Mouse (Mus musculus): Measurements from ENCODE around the gene Txn1. TPM values are rescaled to one million over a fixed set of nuclear protein-coding genes. Genes with fewer than 3 reads are reported as not detected.

The Txn1 gene
- polyA plus RNA-seq, 1 experiment from 2014 or later = 408 TPM

- ATAC-seq (ENCODE audit: low FRiP score) (no peak), DNase-seq (ENCODE audit: low spot score, missing footprints) (no peak)
- Histone ChIP-seq H3K27ac (ENCODE audit: low read depth, low read length) (no peak overlapping the region), H3K9ac (ENCODE audit: low read length) (no peak overlapping the region), H3K9me3 (ENCODE audit: control insufficient read depth, low read length) (no peaks in the 10 kb centered on the region), H3K27me3 (ENCODE audit: control insufficient read depth, insufficient read depth, low read length) (no peaks in the 10 kb centered on the region), H3K4me2 (no peak overlapping the region), H3K36me3 (ENCODE audit: control insufficient read depth, insufficient read depth, low read length) (no peaks in the 10 kb centered on the region), H3K4me1 (ENCODE audit: control insufficient read depth, insufficient read depth, low read length) (peaks cover 10% of the 10 kb centered on the region), H3K4me3 (ENCODE audit: low read depth, low read length) (no peak overlapping the region)
- 62% methylated on average over 6 of the region's 6 CpGs for WGBS
Measured at GRCm38 (mm10) chr4:57895902-57896301, 60.3 kb downstream of the Txn1 start.

DNA sequence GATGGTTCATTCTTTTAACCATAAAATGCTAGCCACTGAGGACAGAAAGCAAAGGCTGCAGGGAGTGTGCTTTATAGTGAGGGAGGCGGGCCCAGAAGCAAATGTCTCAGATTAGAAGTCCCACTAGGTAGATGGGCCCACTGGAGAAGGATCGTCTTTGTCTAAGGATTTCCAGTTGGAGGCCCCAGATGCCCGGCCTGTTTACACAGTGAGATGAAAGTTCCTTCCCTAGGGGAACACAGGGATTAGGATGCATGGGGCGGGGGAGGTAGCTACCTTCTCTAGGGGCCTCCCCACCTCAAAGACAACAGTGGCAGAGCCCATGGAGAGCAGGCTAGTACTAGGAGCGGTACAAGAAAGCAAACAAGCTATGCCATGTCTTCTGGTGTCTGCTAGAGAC, 61.1 kb downstream of the Txn1 start:
- no peak overlapping the region for H3K4me3 ChIP-seq (ENCODE audit: low read depth, low read length)
- ATAC-seq (ENCODE audit: low FRiP score) (0 out of 2 replicates have a peak, but pooled peaks have one; percentile 52), DNase-seq (ENCODE audit: low spot score, missing footprints) (peak; percentile 86)
- H3K9me3 ChIP-seq (ENCODE audit: control insufficient read depth, low read length) = no peaks in the 10 kb centered on the region
- WGBS = 17% methylated on average over 5 of the region's 5 CpGs
- H3K4me1 ChIP-seq (ENCODE audit: control insufficient read depth, insufficient read depth, low read length) = peaks cover 10% of the 10 kb centered on the region
- H3K27ac ChIP-seq (ENCODE audit: low read depth, low read length) = no peak overlapping the region
- no peaks in the 10 kb centered on the region for H3K36me3 ChIP-seq (ENCODE audit: control insufficient read depth, insufficient read depth, low read length)
- no peak overlapping the region for H3K9ac ChIP-seq (ENCODE audit: low read length)
- H3K4me2 ChIP-seq = no peak overlapping the region
- H3K27me3 ChIP-seq (ENCODE audit: control insufficient read depth, insufficient read depth, low read length) = no peaks in the 10 kb centered on the region

Other genes with a start within 250 kb of the Txn1 start
- gene Akap2, start 238.8 kb downstream of the Txn1 start, polyA plus RNA-seq (2014; fragmentation: Nextera tagmentation; extraction: Ambion mirVana) = 17.9 and 18.9 TPM in 2 replicates
- 0.04 TPM in 1 of 2 replicates, not detected in the other for gene D630039A03Rik, start 40.1 kb downstream of the Txn1 start, polyA plus RNA-seq (2014; fragmentation: Nextera tagmentation; extraction: Ambion mirVana)
- not detected in 2 replicates for gene Txndc8, start 52.7 kb upstream of the Txn1 start, polyA plus RNA-seq (2014; fragmentation: Nextera tagmentation; extraction: Ambion mirVana)

All from midbrain, embryonic 11.5 days (tissue).